Mouse (Mus musculus) splenic B cell, adult 2 months (primary cell): Measurements from ENCODE around the gene Diaph2.
"Not testable (repeated sequence)": the region's sequence is repeated elsewhere in the genome, so short reads cannot be mapped to it uniquely, and the experiment has no call there.

ENCODE experiments used
- DNase-seq: peaks from one replicate; pipeline ENCODE4 v3.0.0-alpha.2; 2011; ENCODE audit warnings: low read depth, low spot score
- H3K27me3 ChIP-seq: 2 replicates; pipeline ENCODE4 v1.6.1; 2012; ENCODE audit warnings: mild to moderate bottlenecking, low read length, moderate library complexity, mixed read lengths; ENCODE audit not compliant: control insufficient read depth, poor library complexity, insufficient read depth, severe bottlenecking
- H3K36me3 ChIP-seq: 2 replicates; pipeline ENCODE4 v1.6.1; 2012; ENCODE audit warnings: mild to moderate bottlenecking, low read length, moderate library complexity, mixed read lengths; ENCODE audit not compliant: control insufficient read depth, poor library complexity, insufficient read depth, severe bottlenecking

Diaph2 gene

DNA sequence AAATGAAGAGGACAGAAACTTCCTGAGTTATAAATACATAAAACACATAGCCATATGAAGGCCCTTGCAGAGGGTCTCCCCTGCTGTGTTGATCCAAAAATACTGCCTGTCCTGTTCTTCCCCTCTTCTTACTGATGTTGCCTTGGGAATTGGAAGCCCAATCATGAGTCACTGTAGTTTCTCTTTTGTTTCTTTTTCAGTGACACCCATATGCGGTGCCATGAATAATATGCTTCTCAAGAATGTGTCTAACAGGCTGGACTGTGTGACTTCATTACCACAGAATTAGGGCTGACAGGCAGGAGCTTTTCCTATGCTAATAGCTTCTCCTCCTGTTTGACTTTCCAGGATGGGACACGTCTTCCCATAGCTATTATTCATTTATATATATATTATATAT is 21.1 kb downstream of the Diaph2 start:
- H3K36me3 ChIP-seq = no peaks in the 10 kb centered on the region
- DNase-seq = no peak

DNA sequence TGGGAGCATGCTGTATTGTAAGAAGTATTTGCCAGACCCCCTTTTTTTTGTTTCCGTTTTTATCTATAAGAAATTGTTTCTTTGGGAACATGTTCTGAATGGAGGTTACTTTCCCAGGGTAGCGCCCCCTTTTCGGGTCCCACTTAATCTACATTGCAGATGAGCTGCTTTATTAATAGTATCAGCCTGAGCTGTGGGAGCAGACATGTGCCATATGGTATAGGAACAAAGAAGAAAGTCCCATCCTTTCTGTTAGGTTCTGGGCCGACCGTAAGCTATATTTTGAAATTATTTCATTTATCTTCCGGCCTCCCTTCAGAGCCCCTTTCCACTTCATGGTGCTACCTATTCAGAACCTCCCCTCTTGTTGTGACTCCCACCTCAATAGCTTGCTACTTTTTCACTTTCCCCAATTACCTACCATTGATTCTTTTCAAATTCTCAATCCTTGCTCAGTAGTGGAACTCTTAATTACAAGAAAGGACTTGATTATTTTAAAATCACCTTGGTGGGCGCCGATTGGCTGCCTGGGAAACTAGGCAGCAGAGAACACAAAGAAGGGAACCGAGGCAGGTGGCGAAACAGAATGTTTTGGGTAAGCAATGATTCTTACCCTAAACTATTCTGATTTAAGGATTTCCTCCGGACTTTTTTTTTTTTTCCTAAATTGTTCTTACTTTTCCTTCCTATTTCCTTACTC is 24.2 kb downstream of the Diaph2 start:
- Histone ChIP-seq H3K36me3 (no peaks in the 10 kb centered on the region), H3K27me3 (no peaks in the 10 kb centered on the region)
- DNase-seq = no peak

More for the DNA sequence above, 21.1 kb downstream of the Diaph2 start:
- H3K27me3 ChIP-seq = no peaks in the 10 kb centered on the region

DNA sequence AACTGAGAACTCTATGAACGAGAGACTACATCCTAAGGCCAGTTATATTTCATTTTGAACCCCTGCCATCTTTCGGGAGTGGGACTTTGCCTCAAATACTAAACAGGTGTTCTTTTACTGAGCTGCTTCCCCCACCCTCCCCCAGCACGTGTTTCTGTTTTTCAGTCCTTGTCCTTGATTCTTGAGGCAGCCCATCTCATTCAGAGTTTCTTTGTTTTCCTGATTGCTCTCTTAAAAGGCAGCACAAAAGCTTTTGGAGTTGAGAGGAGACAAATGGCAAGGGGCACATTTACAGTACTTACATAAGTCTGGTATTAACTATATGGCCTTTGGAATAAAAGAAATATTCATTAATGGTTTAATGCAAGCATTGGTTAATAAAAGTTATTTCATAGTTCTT is 24.9 kb downstream of the Diaph2 start:
- H3K36me3 ChIP-seq = no peaks in the 10 kb centered on the region
- no peaks in the 10 kb centered on the region for H3K27me3 ChIP-seq
- no peak for DNase-seq

DNA sequence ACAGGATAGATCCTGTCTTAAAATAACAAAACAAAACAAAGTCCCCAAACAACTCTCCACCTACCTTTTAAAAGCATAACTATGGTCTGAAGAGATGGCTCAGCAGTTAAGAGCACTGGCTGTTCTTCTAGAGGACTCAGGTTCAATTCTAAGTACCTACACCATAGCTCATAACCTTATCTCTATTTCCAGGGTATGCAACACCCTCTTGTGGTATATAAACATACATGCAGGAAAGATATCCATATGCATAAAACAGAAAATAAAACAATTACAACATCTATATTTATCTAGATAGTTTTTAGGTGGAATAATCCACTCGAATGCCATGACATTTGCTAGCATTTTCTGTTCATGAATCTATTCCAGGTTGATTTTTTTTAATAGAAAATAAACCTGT is 27.2 kb downstream of the Diaph2 start:
- Histone ChIP-seq H3K27me3 (no peaks in the 10 kb centered on the region), H3K36me3 (no peaks in the 10 kb centered on the region)
- DNase-seq = peak; percentile 17

DNA sequence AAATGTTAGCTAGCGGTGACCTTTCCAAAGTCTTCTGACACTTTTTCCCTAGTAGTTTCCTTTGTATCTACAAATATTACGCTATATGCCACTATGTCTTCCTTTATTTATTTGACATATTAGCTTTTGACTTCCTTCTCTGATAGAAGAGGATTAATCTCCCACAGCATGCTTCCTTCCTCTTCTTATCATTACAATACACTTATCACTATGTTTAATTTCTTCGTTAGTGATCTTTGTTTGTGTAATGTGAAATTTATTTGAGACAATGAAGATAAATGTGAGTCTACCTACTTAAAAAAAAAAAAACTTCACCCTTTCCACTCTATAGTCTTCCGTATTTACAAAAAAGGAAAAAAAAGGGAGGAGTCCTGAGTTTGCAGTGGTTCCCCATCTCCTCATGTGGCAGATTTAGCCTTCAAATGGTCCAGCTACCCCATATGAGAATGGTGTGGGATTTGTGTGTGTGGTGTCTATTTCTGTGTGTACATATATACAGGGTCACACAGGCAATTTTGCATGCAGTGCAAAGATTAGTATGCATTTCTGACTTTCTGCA is 27.9 kb downstream of the Diaph2 start:
- Histone ChIP-seq H3K27me3 (no peaks in the 10 kb centered on the region), H3K36me3 (no peaks in the 10 kb centered on the region)

DNA sequence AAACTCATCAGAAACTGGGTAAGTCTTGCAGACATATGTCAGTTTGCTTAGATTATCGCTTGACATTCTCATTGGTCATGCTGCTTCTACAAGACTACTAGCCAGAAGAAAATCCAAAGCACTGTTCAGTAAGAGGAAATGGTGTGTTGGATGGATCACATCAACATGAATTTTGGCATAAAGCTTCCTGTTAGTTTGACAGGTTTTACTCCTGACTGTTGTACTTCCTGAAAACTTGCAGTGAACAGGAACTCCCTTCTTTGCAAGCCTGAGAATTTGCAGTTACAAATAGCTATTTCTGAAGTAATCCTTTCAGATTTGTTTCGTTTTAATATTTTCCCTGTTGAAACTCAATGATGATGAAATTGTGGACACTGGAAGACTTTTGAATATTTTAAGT is 32.3 kb downstream of the Diaph2 start:
- no peaks in the 10 kb centered on the region for H3K36me3 ChIP-seq
- DNase-seq = no peak
- no peaks in the 10 kb centered on the region for H3K27me3 ChIP-seq

More for the DNA sequence above, 27.9 kb downstream of the Diaph2 start:
- DNase-seq = no peak

DNA sequence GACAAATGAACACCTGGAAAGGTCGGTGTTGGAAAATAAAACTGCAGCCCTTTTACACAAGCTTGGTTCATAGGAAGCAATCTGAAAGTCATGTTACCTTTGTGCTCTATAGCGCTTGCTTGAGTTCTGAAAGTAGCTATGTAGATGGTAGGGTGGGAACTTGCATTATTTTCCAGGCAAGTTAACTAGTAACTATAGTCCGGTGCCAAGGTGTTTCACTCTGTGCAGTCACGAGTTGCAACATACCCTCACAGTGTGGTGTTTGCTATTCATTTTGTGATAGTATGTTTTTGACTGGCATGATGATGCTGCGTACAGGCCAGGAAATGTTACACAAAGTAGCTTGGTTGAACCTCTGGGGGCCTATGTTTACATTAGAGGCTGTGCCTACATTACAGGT is 34.5 kb downstream of the Diaph2 start:
- H3K27me3 ChIP-seq = no peaks in the 10 kb centered on the region
- no peak for DNase-seq
- H3K36me3 ChIP-seq = no peaks in the 10 kb centered on the region

DNA sequence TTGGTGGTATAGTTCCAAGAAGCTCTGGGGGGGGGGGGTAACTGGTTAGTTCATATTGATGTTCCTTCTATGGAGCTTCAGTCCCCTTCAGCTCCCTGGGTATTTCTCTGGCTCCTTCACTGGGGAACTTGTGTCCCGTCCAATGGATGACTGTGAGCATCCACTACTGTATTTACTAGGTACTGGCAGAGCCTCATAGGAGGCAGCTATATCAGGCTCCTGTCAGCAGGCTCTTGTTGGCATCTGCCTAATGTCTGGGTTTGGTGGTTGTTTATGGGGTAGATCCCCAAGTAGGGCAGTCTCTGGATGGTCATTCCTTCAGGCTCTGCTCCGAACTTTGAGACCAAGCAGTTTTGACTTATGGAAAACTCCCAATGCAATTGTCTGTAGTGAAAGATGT is 50.4 kb downstream of the Diaph2 start:
- not testable (repeated sequence) for H3K36me3 ChIP-seq, DNase-seq, H3K27me3 ChIP-seq

DNA sequence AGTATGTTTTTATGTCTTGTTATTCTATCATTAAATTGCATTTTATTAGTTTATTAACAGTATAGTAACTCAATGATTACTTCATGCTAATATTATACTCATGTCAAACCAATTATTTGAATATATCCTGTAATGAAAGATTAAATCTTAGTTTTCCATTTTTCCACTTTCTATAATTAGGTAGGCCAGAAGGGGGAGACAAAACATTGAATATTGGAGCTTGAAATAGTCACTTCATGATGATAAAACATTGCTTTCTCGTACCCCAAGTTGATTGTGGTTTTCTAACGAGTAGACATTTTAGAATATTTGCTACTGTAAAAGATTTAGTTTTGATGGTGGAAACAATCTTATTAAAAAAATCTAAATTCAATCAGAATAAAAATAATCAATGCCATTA is 82.4 kb downstream of the Diaph2 start:
- peak; percentile 0 for DNase-seq
- no peaks in the 10 kb centered on the region for H3K36me3 ChIP-seq

DNA sequence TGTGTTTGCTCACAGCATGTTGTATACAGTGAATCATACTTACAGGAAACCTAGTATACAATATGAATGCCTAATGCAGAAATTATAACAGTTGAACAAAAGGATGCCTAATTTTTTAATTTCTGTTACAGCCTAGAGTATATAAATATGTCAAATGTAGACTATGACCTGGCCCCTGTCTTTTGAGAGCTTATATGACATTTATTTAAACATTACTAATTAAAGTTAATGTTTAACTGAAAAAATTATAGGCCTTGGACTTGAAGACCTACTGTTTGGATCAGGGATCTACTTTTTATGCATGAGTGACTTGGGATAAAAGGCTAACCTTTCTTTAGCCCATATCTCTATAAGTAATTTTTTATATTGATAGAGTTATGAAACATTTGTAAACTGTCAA is 84.3 kb downstream of the Diaph2 start:
- no peak for DNase-seq
- Histone ChIP-seq H3K36me3 (no peaks in the 10 kb centered on the region), H3K27me3 (no peaks in the 10 kb centered on the region)

More for the DNA sequence above, 82.4 kb downstream of the Diaph2 start:
- H3K27me3 ChIP-seq = no peaks in the 10 kb centered on the region

DNA sequence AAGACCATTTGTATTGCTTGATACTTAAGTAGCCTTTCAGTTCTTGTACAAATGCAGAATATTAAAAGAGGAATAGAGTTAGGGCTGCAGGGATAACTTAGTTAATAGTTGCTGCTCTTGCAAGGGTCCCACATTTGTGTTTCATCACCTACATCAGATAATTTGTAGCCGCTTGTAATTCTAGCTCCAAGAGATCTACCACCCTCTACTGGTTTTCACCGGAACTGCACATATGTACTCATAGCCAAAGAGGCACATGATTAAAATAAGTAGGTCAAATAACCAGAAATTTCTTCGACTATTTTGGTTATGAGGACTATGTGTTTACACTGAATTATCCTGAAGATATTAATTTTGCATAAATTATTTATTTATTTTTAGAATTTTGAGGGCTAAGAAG is 134.9 kb downstream of the Diaph2 start:
- Histone ChIP-seq H3K36me3 (no peaks in the 10 kb centered on the region), H3K27me3 (no peaks in the 10 kb centered on the region)
- peak; percentile 60 for DNase-seq

DNA sequence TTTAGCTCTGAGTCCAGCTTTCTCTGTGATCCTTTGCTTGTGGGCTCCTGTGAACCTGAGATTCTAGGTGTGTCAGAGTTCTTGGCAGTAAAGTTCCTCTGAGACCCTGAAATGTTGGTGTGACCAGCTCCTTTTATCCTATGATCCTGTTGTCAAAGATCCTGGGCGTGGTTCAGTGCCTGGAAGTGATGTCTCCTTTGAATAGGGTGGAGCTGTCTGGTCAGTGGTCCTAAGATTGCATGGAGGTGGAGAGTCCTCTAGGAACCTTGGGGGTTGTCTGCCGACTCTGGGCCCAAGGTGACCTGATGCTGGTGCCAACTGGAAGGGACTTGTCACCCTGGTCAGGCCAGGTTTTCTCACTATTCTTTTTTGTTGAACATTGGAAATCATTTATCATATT is 176.3 kb downstream of the Diaph2 start:
- no peak for DNase-seq
- no peaks in the 10 kb centered on the region for H3K36me3 ChIP-seq
- H3K27me3 ChIP-seq = no peaks in the 10 kb centered on the region

DNA sequence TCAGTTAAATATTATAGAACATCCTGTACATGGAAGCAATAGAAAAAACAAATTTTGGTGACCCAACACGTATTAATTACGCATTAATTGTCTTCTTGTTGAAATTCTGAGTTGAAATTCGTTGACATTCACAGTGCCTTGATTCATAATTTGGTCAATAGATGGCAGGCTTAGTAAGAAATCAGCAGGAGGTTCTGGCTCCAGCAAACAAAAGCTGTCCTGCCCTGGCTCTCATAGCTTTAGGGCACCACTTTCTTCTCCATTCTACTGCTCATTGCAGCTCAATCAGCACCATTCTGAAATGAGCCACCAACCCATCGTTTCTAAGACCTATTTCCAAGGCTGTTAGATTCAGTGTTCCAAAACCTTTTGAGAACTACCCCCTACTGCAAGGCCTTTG is 225.3 kb downstream of the Diaph2 start:
- H3K27me3 ChIP-seq = no peaks in the 10 kb centered on the region
- H3K36me3 ChIP-seq = no peaks in the 10 kb centered on the region
- DNase-seq = peak; percentile 0

DNA sequence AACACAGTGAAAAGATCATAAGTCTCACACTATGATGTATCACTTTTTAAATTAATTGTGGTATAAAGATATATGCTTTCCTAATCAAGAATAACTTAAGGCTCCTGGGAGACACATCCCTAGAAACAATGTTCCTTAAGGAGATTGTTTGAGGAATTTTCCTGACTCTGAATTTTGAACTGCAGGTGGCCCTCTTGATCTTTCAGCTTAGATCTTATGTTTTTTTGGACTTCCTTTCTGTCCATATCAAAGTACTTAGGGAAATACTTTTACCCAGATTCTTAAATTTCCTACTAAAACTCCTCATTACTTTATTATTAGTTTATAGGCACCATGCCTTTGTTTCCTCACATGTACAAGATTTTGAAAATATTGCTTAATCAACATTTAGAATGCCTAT is 258.7 kb downstream of the Diaph2 start:
- no peaks in the 10 kb centered on the region for H3K27me3 ChIP-seq
- no peaks in the 10 kb centered on the region for H3K36me3 ChIP-seq
- DNase-seq = no peak

DNA sequence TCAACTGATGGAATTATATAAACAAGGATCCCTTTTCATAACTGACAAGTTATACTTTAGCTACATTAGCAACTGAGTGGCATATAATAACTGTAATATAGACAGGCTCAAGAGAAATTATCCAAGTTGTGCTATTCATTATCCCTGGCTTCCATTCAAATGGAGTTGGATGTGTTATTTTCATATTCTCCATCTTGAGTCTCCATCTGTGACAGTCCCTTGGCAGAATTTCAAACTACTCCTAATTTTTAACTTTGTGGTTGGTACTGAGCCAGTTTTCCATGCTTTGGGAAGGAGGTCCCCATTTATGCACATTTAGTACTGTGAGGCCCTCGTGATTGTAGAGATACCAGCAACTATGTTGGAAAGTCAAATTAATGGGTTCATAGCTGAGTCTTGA is 270.2 kb downstream of the Diaph2 start:
- no peaks in the 10 kb centered on the region for H3K36me3 ChIP-seq
- H3K27me3 ChIP-seq = no peaks in the 10 kb centered on the region
- DNase-seq = no peak

DNA sequence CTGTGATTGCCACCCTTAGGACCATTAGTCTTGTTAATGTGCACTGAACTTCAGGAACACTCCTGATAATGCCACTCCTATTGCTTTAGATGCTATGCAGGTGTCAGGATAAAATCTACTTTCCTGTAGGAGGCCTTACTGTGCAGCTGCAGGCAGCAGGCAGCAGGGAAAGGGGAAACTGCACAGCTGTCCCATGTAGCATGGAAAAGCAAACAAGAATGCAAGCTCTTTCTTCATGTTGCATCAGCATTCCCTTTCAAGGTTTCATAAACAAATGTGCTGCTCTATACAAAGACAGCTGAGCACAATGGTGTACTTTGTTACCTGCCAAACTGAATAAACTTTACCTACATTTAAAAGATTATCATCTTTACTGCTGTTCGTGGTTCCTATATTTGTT is 295.0 kb downstream of the Diaph2 start:
- DNase-seq = no peak
- Histone ChIP-seq H3K36me3 (no peaks in the 10 kb centered on the region), H3K27me3 (no peaks in the 10 kb centered on the region)
